Mouse (Mus musculus) embryonic facial prominence, embryonic 12.5 days (tissue): ENCODE results near the gene Borcs8. TPM values are rescaled to one million over a fixed set of nuclear protein-coding genes. Genes with fewer than 3 reads are reported as not detected.
A peak's percentile ranks its signal among the peaks of the same experiment; 100 is the strongest.

Experiments
- ATAC-seq: fragments of 200-750 bp; cut with Nextera tagmentation; 2 replicates; pipeline ENCODE4 v1.8.0; 2017; ENCODE audit not compliant: insufficient number of reproducible peaks, insufficient read depth, low FRiP score, low TSS enrichment
- H3K27ac ChIP-seq: fragments of 300-500 bp; sonication (generic); 2 replicates; pipeline ENCODE4 v1.5.1; 2016; ENCODE audit warnings: mild to moderate bottlenecking
- H3K27me3 ChIP-seq: fragments of 300-500 bp; sonication (generic); 2 replicates; pipeline ENCODE4 v1.6.1; 2016; ENCODE audit warnings: mild to moderate bottlenecking, moderate library complexity
- H3K36me3 ChIP-seq: fragments of 300-500 bp; sonication (generic); 2 replicates; pipeline ENCODE4 v1.6.1; 2016; ENCODE audit warnings: mild to moderate bottlenecking
- H3K4me1 ChIP-seq: fragments of 300-500 bp; sonication (generic); 2 replicates; pipeline ENCODE4 v1.6.1; 2016
- H3K4me2 ChIP-seq: fragments of 300-500 bp; sonication (generic); replicated peaks from 2 replicates; pipeline ENCODE4 v1.6.1; 2016; ENCODE audit warnings: mild to moderate bottlenecking, moderate library complexity
- H3K4me3 ChIP-seq: fragments of 300-500 bp; sonication (generic); 2 replicates; pipeline ENCODE4 v1.5.1; 2016; ENCODE audit warnings: mild to moderate bottlenecking
- H3K9ac ChIP-seq: fragments of 300-500 bp; sonication (generic); 2 replicates; pipeline ENCODE4 v1.6.1; 2016; ENCODE audit warnings: mild to moderate bottlenecking, moderate library complexity
- H3K9me3 ChIP-seq: fragments of 300-500 bp; sonication (generic); 2 replicates; pipeline ENCODE4 v1.6.1; 2016; ENCODE audit warnings: mild to moderate bottlenecking, moderate library complexity
- WGBS: fragments of 180-500 bp; shearing (Covaris S2); methylation state at CpG from one replicate; pipeline ENCODE4 v1.1.7; 2016; 5-methylcytosine and 5-hydroxymethylcytosine counted together
- polyA plus RNA-seq: library from polyadenylated mRNA; unstranded; fragments of >200 nt; fragmentation: Nextera tagmentation; extraction: Ambion mirVana; gene quantifications from 2 replicates; pipeline ENCODE4 v1.2.1, GENCODE M21; 2016

Borcs8 gene
- polyA plus RNA-seq, 1 experiment from 2014 or later: 46.7 TPM

DNA sequence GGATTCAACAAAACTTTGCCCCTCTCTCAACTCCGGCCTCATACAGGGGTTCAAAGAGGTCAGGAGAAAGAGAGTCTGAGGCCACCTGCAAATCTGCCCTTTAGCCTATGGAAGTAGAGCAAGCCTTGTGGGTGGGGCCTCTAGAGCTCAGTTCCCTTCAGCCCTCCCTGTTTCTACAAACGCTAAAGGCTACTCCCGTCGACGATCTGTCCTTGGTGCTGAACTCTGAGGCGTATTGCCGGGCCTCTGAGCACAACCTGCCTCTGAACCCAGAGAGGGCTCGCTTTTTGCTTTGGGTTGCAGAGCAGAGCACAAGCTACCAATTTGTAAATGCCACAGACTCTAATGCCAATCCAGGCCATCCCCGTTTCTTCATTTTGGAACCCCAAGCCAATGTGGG, 21.7 kb upstream of the Borcs8 start:
- H3K27ac ChIP-seq: no peak overlapping the region
- 5% methylated on average over 9 of the region's 9 CpGs for WGBS
- H3K9me3 ChIP-seq: no peaks in the 10 kb centered on the region
- H3K4me3 ChIP-seq: no peak overlapping the region
- ATAC-seq: no peak
- no peak overlapping the region for H3K4me2 ChIP-seq
- no peaks in the 10 kb centered on the region for H3K36me3 ChIP-seq
- H3K9ac ChIP-seq: no peak overlapping the region
- H3K27me3 ChIP-seq: peaks cover 83% of the 10 kb centered on the region
- H3K4me1 ChIP-seq: peaks cover 3% of the 10 kb centered on the region; the same call in 1 of the 2 replicates

GRCm38 (mm10) chr8:70118726-70119700, 20.3 kb upstream of the Borcs8 start:
- H3K36me3 ChIP-seq: no peaks in the 10 kb centered on the region
- H3K4me1 ChIP-seq: peaks cover 3% of the 10 kb centered on the region; the same call in 1 of the 2 replicates
- H3K27me3 ChIP-seq: peaks cover 69% of the 10 kb centered on the region
- H3K4me2 ChIP-seq: peak overlapping the region; percentile 49; the same call in 1 of the 2 replicates
- WGBS: 10% methylated on average over 17 of the region's 17 CpGs
- 0 out of 2 replicates have a peak overlapping the region, but pooled peaks have one; percentile 11 for H3K27ac ChIP-seq
- peak overlapping the region; percentile 9; the same call in 1 of the 2 replicates for H3K4me3 ChIP-seq
- no peak for ATAC-seq
- no peak overlapping the region for H3K9ac ChIP-seq
- H3K9me3 ChIP-seq: no peaks in the 10 kb centered on the region

GRCm38 (mm10) chr8:70120667-70121066, 18.6 kb upstream of the Borcs8 start, which contains the start of gene Ncan:
Gene Ncan (minus strand): TSS chr8:70120873.
- no peaks in the 10 kb centered on the region for H3K36me3 ChIP-seq
- no peak within 1 kb of the TSS for H3K27ac ChIP-seq
- peaks cover 3% of the 10 kb centered on the region; the same call in 1 of the 2 replicates for H3K4me1 ChIP-seq
- peak within 1 kb of the TSS; percentile 25 for H3K4me3 ChIP-seq
- 2% methylated on average over 19 of the region's 19 CpGs for WGBS
- peak within 1 kb of the TSS; percentile 49 for H3K4me2 ChIP-seq
- peak within 1 kb of the TSS; percentile 40 for H3K9ac ChIP-seq
- H3K27me3 ChIP-seq: peaks cover 54% of the 10 kb centered on the region
- no peaks in the 10 kb centered on the region for H3K9me3 ChIP-seq
- ATAC-seq: peak; percentile 68; the same call in 1 of the 2 replicates

- Histone ChIP-seq H3K4me3 (no peak overlapping the region), H3K27ac (no peak overlapping the region), H3K36me3 (no peaks in the 10 kb centered on the region), H3K4me1 (peaks cover 3% of the 10 kb centered on the region; the same call in 1 of the 2 replicates), H3K9me3 (no peaks in the 10 kb centered on the region), H3K4me2 (no peak overlapping the region), H3K27me3 (peaks cover 32% of the 10 kb centered on the region), H3K9ac (no peak overlapping the region)
- ATAC-seq: no peak
- WGBS: 58% methylated on average over 2 of the region's 2 CpGs
These were observed 16.4 kb upstream of the Borcs8 start for GRCm38 (mm10) chr8:70122863-70123262.

DNA sequence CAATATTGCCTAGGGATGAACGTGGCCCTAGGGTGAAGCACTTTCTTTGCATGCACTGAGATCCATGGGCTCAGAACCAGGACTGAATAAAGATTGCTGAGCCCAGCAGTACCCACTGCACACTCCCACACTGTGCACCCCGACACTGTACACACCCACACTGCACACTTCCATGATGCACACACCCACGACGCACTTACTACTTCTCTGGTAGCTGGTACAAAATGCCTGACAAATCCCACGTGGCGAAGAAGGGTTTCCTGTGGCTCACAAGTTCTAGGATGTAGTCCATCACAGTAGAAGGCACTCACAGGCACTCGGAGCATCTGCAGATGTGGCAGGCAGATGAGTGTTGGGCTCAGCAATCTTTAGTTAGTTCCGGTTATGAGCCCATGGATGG, 14.3 kb upstream of the Borcs8 start:
- Histone ChIP-seq H3K4me3 (no peak overlapping the region), H3K4me1 (peaks cover 3% of the 10 kb centered on the region; the same call in 1 of the 2 replicates), H3K9ac (no peak overlapping the region), H3K27me3 (peaks cover 10% of the 10 kb centered on the region), H3K36me3 (no peaks in the 10 kb centered on the region), H3K27ac (no peak overlapping the region), H3K4me2 (no peak overlapping the region), H3K9me3 (no peaks in the 10 kb centered on the region)
- ATAC-seq: no peak
- 61% methylated on average over 8 of the region's 8 CpGs for WGBS

GRCm38 (mm10) chr8:70128435-70128834, 10.9 kb upstream of the Borcs8 start:
- no peak overlapping the region for H3K27ac ChIP-seq
- no peak overlapping the region for H3K9ac ChIP-seq
- no peak overlapping the region for H3K4me2 ChIP-seq
- no peaks in the 10 kb centered on the region for H3K27me3 ChIP-seq
- peaks cover 10% of the 10 kb centered on the region; the same call in 1 of the 2 replicates for H3K4me1 ChIP-seq
- H3K9me3 ChIP-seq: no peaks in the 10 kb centered on the region
- no peak overlapping the region for H3K4me3 ChIP-seq
- 89% methylated on average over 3 of the region's 3 CpGs for WGBS
- H3K36me3 ChIP-seq: peaks cover 10% of the 10 kb centered on the region
- ATAC-seq: no peak

- peaks cover 20% of the 10 kb centered on the region for H3K36me3 ChIP-seq
- H3K4me1 ChIP-seq: peaks cover 10% of the 10 kb centered on the region; the same call in 1 of the 2 replicates
- no peaks in the 10 kb centered on the region for H3K27me3 ChIP-seq
- no peak overlapping the region for H3K27ac ChIP-seq
- H3K9ac ChIP-seq: no peak overlapping the region
- ATAC-seq: no peak
- H3K4me3 ChIP-seq: no peak overlapping the region
- H3K4me2 ChIP-seq: no peak overlapping the region
- WGBS: 54% methylated on average over 9 of the region's 9 CpGs
- no peaks in the 10 kb centered on the region for H3K9me3 ChIP-seq
These were observed 9.9 kb upstream of the Borcs8 start for GRCm38 (mm10) chr8:70129309-70129952.

- Histone ChIP-seq H3K27ac (no peak overlapping the region), H3K9me3 (no peaks in the 10 kb centered on the region), H3K4me3 (no peak overlapping the region), H3K4me1 (peaks cover 10% of the 10 kb centered on the region; the same call in 1 of the 2 replicates), H3K36me3 (peaks cover 26% of the 10 kb centered on the region), H3K27me3 (no peaks in the 10 kb centered on the region), H3K9ac (no peak overlapping the region), H3K4me2 (no peak overlapping the region)
- no peak for ATAC-seq
- WGBS: 85% methylated on average over 3 of the region's 3 CpGs
These were observed 9.2 kb upstream of the Borcs8 start for GRCm38 (mm10) chr8:70130066-70130465.

GRCm38 (mm10) chr8:70131166-70131883, 8.0 kb upstream of the Borcs8 start, which contains the start of gene Nr2c2ap:
Gene Nr2c2ap (plus strand): TSS chr8:70131333.
- peak; percentile 59 for ATAC-seq

GRCm38 (mm10) chr8:70134086-70134485, 5.2 kb upstream of the Borcs8 start:
- Histone ChIP-seq H3K36me3 (peaks cover 44% of the 10 kb centered on the region), H3K4me3 (no peak overlapping the region), H3K27ac (no peak overlapping the region), H3K4me1 (peaks cover 18% of the 10 kb centered on the region), H3K9me3 (no peaks in the 10 kb centered on the region), H3K9ac (no peak overlapping the region), H3K4me2 (no peak overlapping the region), H3K27me3 (no peaks in the 10 kb centered on the region)
- ATAC-seq: no peak
- WGBS: 88% methylated on average over 5 of the region's 5 CpGs

More at GRCm38 (mm10) chr8:70131166-70131883, 8.0 kb upstream of the Borcs8 start, which contains the start of gene Nr2c2ap:
- peak within 1 kb of the TSS; percentile 61 for H3K9ac ChIP-seq
- peak within 1 kb of the TSS; percentile 74 for H3K4me3 ChIP-seq
- H3K36me3 ChIP-seq: peaks cover 39% of the 10 kb centered on the region
- H3K27me3 ChIP-seq: no peaks in the 10 kb centered on the region
- 1% methylated on average over 37 of the region's 37 CpGs for WGBS
- H3K4me2 ChIP-seq: peak within 1 kb of the TSS; percentile 79
- H3K27ac ChIP-seq: no peak within 1 kb of the TSS
- H3K4me1 ChIP-seq: peaks cover 10% of the 10 kb centered on the region; the same call in 1 of the 2 replicates
- H3K9me3 ChIP-seq: no peaks in the 10 kb centered on the region

DNA sequence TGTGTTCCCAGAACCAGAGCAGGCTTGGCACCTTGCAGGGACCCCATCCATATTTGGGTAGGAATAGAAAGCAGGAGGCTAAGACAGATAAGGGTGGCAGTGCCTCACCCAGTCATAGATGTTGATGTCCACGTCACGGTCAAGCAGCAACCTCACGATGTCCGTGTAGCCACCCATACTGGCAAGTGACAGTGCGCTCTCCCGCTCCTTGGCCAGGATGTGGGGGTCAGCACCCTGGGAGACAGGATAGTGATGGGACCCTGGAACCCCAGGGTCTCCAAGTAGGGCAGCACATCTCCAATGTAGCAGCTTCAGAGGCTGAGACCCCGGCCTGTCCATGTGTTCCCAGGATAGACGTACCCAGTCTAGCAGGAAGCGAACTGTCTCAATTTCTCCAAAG, 4.4 kb upstream of the Borcs8 start:
- Histone ChIP-seq H3K9me3 (no peaks in the 10 kb centered on the region), H3K36me3 (peaks cover 44% of the 10 kb centered on the region), H3K27ac (no peak overlapping the region), H3K27me3 (no peaks in the 10 kb centered on the region), H3K4me1 (peaks cover 18% of the 10 kb centered on the region), H3K4me3 (no peak overlapping the region), H3K9ac (no peak overlapping the region), H3K4me2 (no peak overlapping the region)
- 92% methylated on average over 9 of the region's 9 CpGs for WGBS
- no peak for ATAC-seq
